Mouse (Mus musculus): ENCODE data around the gene Adarb1.

Gene Adarb1

GRCm38 (mm10) chr10:77258704-77259621, 159.1 kb downstream of the Adarb1 start, which contains the start of gene Pofut2:
Pofut2 (plus strand) TSS chr10:77259218.
- DNase-seq, result peak; percentile 96

GRCm38 (mm10) chr10:77258041-77258590, 160.0 kb downstream of the Adarb1 start:
- DNase-seq, result peak; percentile 36

- no peak for DNase-seq
Observed at GRCm38 (mm10) chr10:77255676-77256075, 162.4 kb downstream of the Adarb1 start.

- DNase-seq, result peak; percentile 17
Observed at GRCm38 (mm10) chr10:77255231-77255630, 162.8 kb downstream of the Adarb1 start.

GRCm38 (mm10) chr10:77252790-77253189, 165.3 kb downstream of the Adarb1 start:
- DNase-seq, result peak; percentile 74

- DNase-seq, result peak; percentile 74
Observed at GRCm38 (mm10) chr10:77251784-77252539, 166.1 kb downstream of the Adarb1 start.

GRCm38 (mm10) chr10:77251223-77251783, 166.8 kb downstream of the Adarb1 start:
- peak; percentile 55 for DNase-seq

- no peak for DNase-seq
Observed at GRCm38 (mm10) chr10:77247707-77248106, 170.4 kb downstream of the Adarb1 start.

GRCm38 (mm10) chr10:77247048-77247447, 171.0 kb downstream of the Adarb1 start:
- peak; percentile 9 for DNase-seq

- DNase-seq, result no peak
Observed at GRCm38 (mm10) chr10:77244777-77245176, 173.3 kb downstream of the Adarb1 start.

GRCm38 (mm10) chr10:77243572-77244161, 174.4 kb downstream of the Adarb1 start:
- DNase-seq, result peak; percentile 46

GRCm38 (mm10) chr10:77242871-77243270, 175.2 kb downstream of the Adarb1 start:
- no peak for DNase-seq

GRCm38 (mm10) chr10:77242396-77242795, 175.7 kb downstream of the Adarb1 start:
- DNase-seq, result no peak

GRCm38 (mm10) chr10:77240764-77241163, 177.3 kb downstream of the Adarb1 start:
- no peak for DNase-seq

Measured in cerebellum, adult 11-12 months (tissue).